In genomic region chr4:129460827-129461182, GRCm38 (mm10) we compare ENCODE assay signal across 8 mouse cellular contexts. TPM values are rescaled to one million over a fixed set of nuclear protein-coding genes. Genes with fewer than 3 reads are reported as not detected.
DNase-seq lines count a peak whose midpoint lies in the region; ATAC-seq and TF ChIP-seq lines count a peak whose summit lies in the region.

No protein-coding gene starts in this region.

- H3K36me3 ChIP-seq in heart, postnatal 0 days (replicated peaks; ENCODE audit: control insufficient read depth, insufficient read depth, low read length), result peaks cover 20% of the 10 kb centered on the region
- H3K36me3 ChIP-seq in MEL (ENCODE audit: control insufficient read depth in 1 of 2, insufficient read depth in 2 of 2, low read length in 2 of 2), result peaks cover 0 to 12% of the 10 kb centered on the region in 2 experiments; a peak in 2 of 4 replicates

- no peaks in the 10 kb centered on the region for H3K27me3 ChIP-seq in heart, postnatal 0 days (ENCODE audit: control insufficient read depth, insufficient read depth, low read length)
- H3K27me3 ChIP-seq in MEL (ENCODE audit: control insufficient read depth in 1 of 2, insufficient read depth in 2 of 2, low read length in 2 of 2), result no peaks in the 10 kb centered on the region

- peak overlapping the region; percentile 85 for H3K27ac ChIP-seq in heart, postnatal 0 days (ENCODE audit: low read depth)
- H3K27ac ChIP-seq in MEL (ENCODE audit: control insufficient read depth, low read depth, low read length), result peak overlapping the region; percentile 82

- no peak for TF ChIP-seq POLR2A in MEL (IDR thresholded peaks at IDR 0.05; ENCODE audit: control insufficient read depth in 1 of 2, insufficient read depth in 1 of 2, low read depth in 1 of 2, low read length in 2 of 2, poor library complexity in 1 of 2)

- no peak for ATAC-seq in heart, postnatal 0 days (ENCODE audit: insufficient read depth, low read depth)
- ATAC-seq in hematopoietic stem cell, adult 5-6 weeks (replicated peaks in 1 of 2; ENCODE audit: insufficient read depth in 1 of 2, low FRiP score in 2 of 2, low TSS enrichment in 1 of 2, low read depth in 1 of 2, poor library complexity in 2 of 2, severe bottlenecking in 2 of 2), result peak; percentile 19 to 34; a peak in 2 of 4 replicates

- H3K9me3 ChIP-seq in heart, postnatal 0 days (replicated peaks; ENCODE audit: control insufficient read depth, low read length), result no peaks in the 10 kb centered on the region
- H3K9me3 ChIP-seq in MEL (replicated peaks; ENCODE audit: insufficient read depth, low read length), result no peaks in the 10 kb centered on the region

- TF ChIP-seq EP300 in heart, postnatal 0 days (IDR thresholded peaks at IDR 0.05; ENCODE audit: low read depth), result no peak
- peak in 1 of 2 experiments; percentile 14; a peak in 1 of 4 replicates for TF ChIP-seq EP300 in MEL (IDR thresholded peaks at IDR 0.05; ENCODE audit: low read depth in 1 of 2, low read length in 2 of 2)

- no peak for TF ChIP-seq RAD21 in MEL (IDR thresholded peaks at IDR 0.05; ENCODE audit: low read depth, low read length)

- peak overlapping the region; percentile 45 for H3K4me3 ChIP-seq in heart, postnatal 0 days (ENCODE audit: low read depth, low read length)
- H3K4me3 ChIP-seq in MEL (ENCODE audit: control insufficient read depth in 1 of 2, insufficient read depth in 1 of 2, low read depth in 2 of 2, low read length in 2 of 2), result peak overlapping the region; percentile 59 to 62

- H3K4me2 ChIP-seq in heart, postnatal 0 days (ENCODE audit: low read depth, low read length), result peak overlapping the region; percentile 71

- H3K9ac ChIP-seq in heart, postnatal 0 days (replicated peaks; ENCODE audit: low read depth, low read length), result peak overlapping the region; percentile 60
- H3K9ac ChIP-seq in MEL (ENCODE audit: control insufficient read depth, low read depth, low read length, poor library complexity, severe bottlenecking), result peak overlapping the region; percentile 70

- H3K79me2 ChIP-seq in MEL (ENCODE audit: control insufficient read depth, insufficient read depth, low read length, poor library complexity), result no peaks in the 10 kb centered on the region; the same call in 1 of the 2 replicates

- peaks cover 10% of the 10 kb centered on the region for H3K4me1 ChIP-seq in heart, postnatal 0 days (ENCODE audit: control insufficient read depth, insufficient read depth)
- H3K4me1 ChIP-seq in MEL (ENCODE audit: control insufficient read depth in 1 of 2, insufficient read depth in 2 of 2, low read length in 2 of 2), result peaks cover 14 to 26% of the 10 kb centered on the region in 2 experiments

- 2% methylated on average over 4 of the region's 4 CpGs for WGBS in heart, postnatal 0 days

- no peak for TF ChIP-seq CTCF in heart, postnatal 0 days (IDR thresholded peaks at IDR 0.05; ENCODE audit: low read depth)
- TF ChIP-seq CTCF in MEL (IDR thresholded peaks at IDR 0.05 in 2 of 3, conservative IDR thresholded peaks at IDR 0.05 in 1 of 3; ENCODE audit: control insufficient read depth in 1 of 3, insufficient read depth in 1 of 3, low read depth in 2 of 3, low read length in 3 of 3, poor library complexity in 1 of 3, severe bottlenecking in 1 of 3), result no peak

- no peak for DNase-seq in heart, postnatal 0 days (ENCODE audit: low spot score)
- DNase-seq in heart, adult 9 months (ENCODE audit: low spot score in 2 of 2), result no peak
- no peak for DNase-seq in MEL (ENCODE audit: low read depth, low spot score)
- peak; percentile 8 for DNase-seq in mesoderm, embryonic 11.5 days (ENCODE audit: low read depth, low spot score)
- no peak for DNase-seq in adrenal gland, postnatal 36 days
- no peak for DNase-seq in gastrocnemius, postnatal 10 days
- no peak for DNase-seq in spleen, postnatal 36 days (ENCODE audit: low spot score in 2 of 2)

TF ChIP-seq in MEL, 35 proteins besides CTCF, POLR2A, EP300 and RAD21:
- TF ChIP-seq SMC3 (IDR thresholded peaks at IDR 0.05; ENCODE audit: low read depth, low read length) (0 out of 2 replicates have a peak, but pooled peaks have one; percentile 13), MAX (IDR thresholded peaks at IDR 0.05; ENCODE audit: low read length) (0 out of 2 replicates have a peak, but pooled peaks have one; percentile 55), NRF1 (IDR thresholded peaks at IDR 0.05; ENCODE audit: insufficient read depth, low read depth, low read length, poor library complexity, severe bottlenecking) (no peak), TBP (IDR thresholded peaks at IDR 0.05; ENCODE audit: low read depth, low read length) (peak; percentile 56), MAZ (IDR thresholded peaks at IDR 0.05; ENCODE audit: low read depth, low read length) (peak; percentile 20; the same call in 1 of the 2 replicates), E2F4 (IDR thresholded peaks at IDR 0.05; ENCODE audit: borderline replicate concordance, low read depth, low read length) (no peak), NELFE (IDR thresholded peaks at IDR 0.05; ENCODE audit: low read depth, low read length) (no peak)

RNA-seq across cellular contexts. Expression of gene Bsdc1, which starts 0.6 kb away (rescaled TPM):
- 46.3 and 58.4 TPM in 2 replicates for total RNA-seq in heart, postnatal 0 days (2014; rRNA removed; ENCODE audit: low replicate concordance)
- polyA plus RNA-seq in heart, postnatal 0 days (2015; fragmentation: Nextera tagmentation; extraction: Ambion mirVana), result 18.7 and 20.1 TPM in 2 replicates
- 14.1 TPM in 2 replicates for total RNA-seq in MEL (2012; rRNA removed)
- 10 to 100 TPM in 1 of 2 experiments, not detected in 1; 19.2 TPM for polyA plus RNA-seq in MEL (2012; ENCODE audit: insufficient read depth in 1 of 2, insufficient read length in 2 of 2, low read depth in 1 of 2, low replicate concordance in 2 of 2, missing spikeins in 1 of 2)
- 36.2 and 41.3 TPM in 2 replicates for total RNA-seq in hematopoietic stem cell, adult 5-6 weeks (2017)
- total RNA-seq in adrenal gland, postnatal 36 days (2021), result 10 to 100 TPM; 58.1 to 69.5 TPM
- total RNA-seq in gastrocnemius, postnatal 10 days (2021), result 10 to 100 TPM; 24.7 to 32.4 TPM

RNA-seq across cellular contexts. Expression of gene Zbtb8b, which starts 20.2 kb away (rescaled TPM):
- 1.9 and 3.6 TPM in 2 replicates for total RNA-seq in heart, postnatal 0 days (2014; rRNA removed; ENCODE audit: low replicate concordance)
- polyA plus RNA-seq in heart, postnatal 0 days (2015; fragmentation: Nextera tagmentation; extraction: Ambion mirVana), result 1.1 and 1.6 TPM in 2 replicates
- 0.08 and 0.16 TPM in 2 replicates for total RNA-seq in MEL (2012; rRNA removed)
- under 1 TPM in 1 of 2 experiments, not detected in 1; 0.29 TPM for polyA plus RNA-seq in MEL (2012; ENCODE audit: insufficient read depth in 1 of 2, insufficient read length in 2 of 2, low read depth in 1 of 2, low replicate concordance in 2 of 2, missing spikeins in 1 of 2)
- total RNA-seq in hematopoietic stem cell, adult 5-6 weeks (2017), result not detected in 2 replicates
- total RNA-seq in adrenal gland, postnatal 36 days (2021), result under 1 TPM; 0.10 to 0.13 TPM
- not detected for total RNA-seq in gastrocnemius, postnatal 10 days (2021)

RNA-seq across cellular contexts. Expression of gene Tssk3, which starts 30.0 kb away (rescaled TPM):
- total RNA-seq in heart, postnatal 0 days (2014; rRNA removed; ENCODE audit: low replicate concordance), result not detected in 2 replicates
- polyA plus RNA-seq in heart, postnatal 0 days (2015; fragmentation: Nextera tagmentation; extraction: Ambion mirVana), result not detected in 2 replicates
- not detected in 2 replicates for total RNA-seq in MEL (2012; rRNA removed)
- not detected for polyA plus RNA-seq in MEL (2012; ENCODE audit: insufficient read depth in 1 of 2, insufficient read length in 2 of 2, low read depth in 1 of 2, low replicate concordance in 2 of 2, missing spikeins in 1 of 2)
- total RNA-seq in hematopoietic stem cell, adult 5-6 weeks (2017), result not detected in 2 replicates
- not detected for total RNA-seq in adrenal gland, postnatal 36 days (2021)
- not detected for total RNA-seq in gastrocnemius, postnatal 10 days (2021)

RNA-seq across cellular contexts. Expression of gene Fam229a, which starts 30.2 kb away (rescaled TPM):
- total RNA-seq in heart, postnatal 0 days (2014; rRNA removed; ENCODE audit: low replicate concordance), result not detected in 2 replicates
- polyA plus RNA-seq in heart, postnatal 0 days (2015; fragmentation: Nextera tagmentation; extraction: Ambion mirVana), result 0.22 and 0.52 TPM in 2 replicates
- not detected in 2 replicates for total RNA-seq in MEL (2012; rRNA removed)
- not detected for polyA plus RNA-seq in MEL (2012; ENCODE audit: insufficient read depth in 1 of 2, insufficient read length in 2 of 2, low read depth in 1 of 2, low replicate concordance in 2 of 2, missing spikeins in 1 of 2)
- not detected in 2 replicates for total RNA-seq in hematopoietic stem cell, adult 5-6 weeks (2017)
- total RNA-seq in adrenal gland, postnatal 36 days (2021), result not detected
- not detected for total RNA-seq in gastrocnemius, postnatal 10 days (2021)

RNA-seq across cellular contexts. Expression of gene Marcksl1, which starts 52.6 kb away (rescaled TPM):
- total RNA-seq in heart, postnatal 0 days (2014; rRNA removed; ENCODE audit: low replicate concordance), result 183 and 192 TPM in 2 replicates
- polyA plus RNA-seq in heart, postnatal 0 days (2015; fragmentation: Nextera tagmentation; extraction: Ambion mirVana), result 135 and 138 TPM in 2 replicates
- 25.3 and 26.9 TPM in 2 replicates for total RNA-seq in MEL (2012; rRNA removed)
- 10 to 100 TPM in 1 of 2 experiments, not detected in 1; 62.7 TPM for polyA plus RNA-seq in MEL (2012; ENCODE audit: insufficient read depth in 1 of 2, insufficient read length in 2 of 2, low read depth in 1 of 2, low replicate concordance in 2 of 2, missing spikeins in 1 of 2)
- 159 and 228 TPM in 2 replicates for total RNA-seq in hematopoietic stem cell, adult 5-6 weeks (2017)
- 10 to 100 TPM; 53.0 to 56.9 TPM for total RNA-seq in adrenal gland, postnatal 36 days (2021)
- 10 to 100 TPM; 24.4 to 31.8 TPM for total RNA-seq in gastrocnemius, postnatal 10 days (2021)
